ENCODE assay signal across 8 mouse cellular contexts in the genomic region with DNA sequence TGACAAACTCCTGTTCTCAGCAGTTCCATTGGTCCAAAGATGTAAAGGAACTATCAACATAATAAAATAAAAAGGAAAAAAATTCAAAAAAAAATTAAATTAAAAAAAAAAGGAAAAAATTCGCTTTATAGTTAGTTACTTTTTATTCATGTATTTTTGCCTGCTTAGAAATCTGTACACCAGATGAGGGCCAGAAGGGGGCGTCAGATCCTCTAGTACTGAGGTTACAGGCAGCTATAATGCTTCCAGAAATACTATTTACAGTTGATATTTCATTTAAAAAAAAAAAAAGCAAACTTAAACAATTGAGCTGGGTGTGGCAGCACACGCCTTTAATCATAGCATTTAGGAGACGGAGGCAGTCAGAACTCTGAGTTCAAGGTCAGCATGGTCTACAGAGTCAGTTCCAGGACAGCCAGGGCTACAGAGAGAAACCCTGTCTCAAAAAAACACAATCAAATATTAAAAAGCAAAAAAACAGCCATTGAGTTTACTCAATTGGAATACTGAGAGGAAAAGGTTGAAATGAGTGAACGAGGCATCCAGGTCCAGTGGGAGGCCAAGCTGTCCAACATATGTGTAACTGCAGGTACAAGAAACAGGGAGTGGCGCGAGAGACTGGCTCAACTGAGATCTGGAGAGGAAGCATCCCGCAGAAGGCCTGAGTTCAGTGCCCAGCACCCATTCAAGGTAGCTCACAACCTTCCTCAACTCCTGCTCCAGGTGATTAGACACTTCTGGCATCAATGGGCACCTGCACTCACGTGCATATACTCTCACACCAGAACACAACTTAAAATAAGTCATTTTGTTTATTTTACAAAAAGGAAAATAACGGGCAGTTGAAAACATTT. TPM values are rescaled to one million over a fixed set of nuclear protein-coding genes. Genes with fewer than 3 reads are reported as not detected.
DNase-seq lines count a peak whose midpoint lies in the region; ATAC-seq and TF ChIP-seq lines count a peak whose summit lies in the region.

No protein-coding gene starts in this region.

- peaks cover 3% of the 10 kb centered on the region; the same call in 1 of the 2 replicates for H3K36me3 ChIP-seq in forebrain, embryonic 11.5 days (ENCODE audit: control insufficient read depth, insufficient read depth, low read length)
- peaks cover 20% of the 10 kb centered on the region for H3K36me3 ChIP-seq in kidney, adult 2 months (ENCODE audit: control insufficient read depth, insufficient read depth, low read length)
- H3K36me3 ChIP-seq in neural tube, embryonic 13.5 days, result peaks cover 25% of the 10 kb centered on the region

- H3K27me3 ChIP-seq in forebrain, embryonic 11.5 days (ENCODE audit: control insufficient read depth, insufficient read depth, low read length), result no peaks in the 10 kb centered on the region
- no peaks in the 10 kb centered on the region for H3K27me3 ChIP-seq in kidney, adult 2 months (replicated peaks; ENCODE audit: control insufficient read depth, insufficient read depth, low read length)
- no peaks in the 10 kb centered on the region for H3K27me3 ChIP-seq in neural tube, embryonic 13.5 days

- ATAC-seq in forebrain, embryonic 11.5 days (replicated peaks; ENCODE audit: low FRiP score), result no peak
- no peak for ATAC-seq in neural tube, embryonic 13.5 days (ENCODE audit: low read depth)

- H3K4me1 ChIP-seq in bone marrow, adult 2 months (ENCODE audit: control insufficient read depth, insufficient read depth, low read length), result peaks cover 4% of the 10 kb centered on the region; the same call in 1 of the 2 replicates
- H3K4me1 ChIP-seq in forebrain, embryonic 11.5 days (replicated peaks; ENCODE audit: control insufficient read depth, insufficient read depth, low read length), result 0 out of 2 replicates have a peak, but pooled peaks cover 2% of the 10 kb centered on the region
- H3K4me1 ChIP-seq in kidney, adult 2 months (ENCODE audit: control insufficient read depth, insufficient read depth, low read length), result peaks cover 30% of the 10 kb centered on the region
- peaks cover 16% of the 10 kb centered on the region for H3K4me1 ChIP-seq in neural tube, embryonic 13.5 days (replicated peaks)

- H3K4me2 ChIP-seq in forebrain, embryonic 11.5 days (ENCODE audit: low read depth, low read length, severe bottlenecking), result peak overlapping the region; percentile 92; the same call in 1 of the 2 replicates
- peak overlapping the region; percentile 93 for H3K4me2 ChIP-seq in neural tube, embryonic 13.5 days

- H3K27ac ChIP-seq in bone marrow, adult 2 months (ENCODE audit: control insufficient read depth, insufficient read depth, low read depth, low read length, poor library complexity), result peak overlapping the region; percentile 59; the same call in 1 of the 2 replicates
- no peak overlapping the region for H3K27ac ChIP-seq in forebrain, embryonic 11.5 days (ENCODE audit: low read depth, low read length)
- H3K27ac ChIP-seq in kidney, adult 2 months (ENCODE audit: insufficient read depth, low read depth, low read length), result peak overlapping the region; percentile 98
- no peak overlapping the region for H3K27ac ChIP-seq in neural tube, embryonic 13.5 days (replicated peaks)

- TF ChIP-seq CTCF in bone marrow, adult 2 months (IDR thresholded peaks at IDR 0.05; ENCODE audit: control insufficient read depth, insufficient read depth, low read length), result no peak
- TF ChIP-seq CTCF in kidney, adult 2 months (conservative IDR thresholded peaks at IDR 0.05; ENCODE audit: insufficient read depth, insufficient read length, low read depth, low read length), result 0 out of 2 replicates have a peak, but pooled peaks have one; percentile 17

- DNase-seq in embryo, embryonic 10 days (ENCODE audit: low spot score), result peak; percentile 26
- no peak for DNase-seq in embryo, embryonic 9.5 days (ENCODE audit: extremely low spot score)
- no peak for DNase-seq in forebrain, embryonic 11.5 days (ENCODE audit: low spot score)
- DNase-seq in kidney, adult 2 months, result peak; percentile 60
- DNase-seq in liver, result peak; percentile 75
- DNase-seq in thymus, postnatal 36 days, result peak; percentile 30 to 34

- WGBS in bone marrow, adult 2 months, result 53% methylated on average over 10 of the region's 10 CpGs
- WGBS in forebrain, embryonic 11.5 days, result 64% methylated on average over 10 of the region's 10 CpGs
- WGBS in kidney, adult 2 months, result 53% methylated on average over 10 of the region's 10 CpGs
- 66% methylated on average over 10 of the region's 10 CpGs for WGBS in neural tube, embryonic 13.5 days

- no peak overlapping the region for H3K9ac ChIP-seq in forebrain, embryonic 11.5 days (ENCODE audit: low read length)
- peak overlapping the region; percentile 94 for H3K9ac ChIP-seq in neural tube, embryonic 13.5 days

- TF ChIP-seq POLR2A in bone marrow, adult 2 months (IDR thresholded peaks at IDR 0.05; ENCODE audit: borderline replicate concordance, control insufficient read depth, low read depth, low read length), result no peak
- no peak for TF ChIP-seq POLR2A in kidney, adult 2 months (IDR thresholded peaks at IDR 0.05; ENCODE audit: low read depth, low read length)

- no peaks in the 10 kb centered on the region for H3K9me3 ChIP-seq in forebrain, embryonic 11.5 days (ENCODE audit: control insufficient read depth, low read length)
- H3K9me3 ChIP-seq in neural tube, embryonic 13.5 days, result no peaks in the 10 kb centered on the region

- H3K4me3 ChIP-seq in bone marrow, adult 2 months (replicated peaks; ENCODE audit: control insufficient read depth, low read depth, low read length), result peak overlapping the region; percentile 68
- H3K4me3 ChIP-seq in forebrain, embryonic 11.5 days (ENCODE audit: low read depth, low read length), result no peak overlapping the region; the same call in 1 of the 2 replicates
- H3K4me3 ChIP-seq in kidney, adult 2 months (ENCODE audit: insufficient read depth, low read depth, low read length), result peak overlapping the region; percentile 96
- peak overlapping the region; percentile 74 for H3K4me3 ChIP-seq in neural tube, embryonic 13.5 days

RNA-seq across cellular contexts. Expression of a gene that starts 2.1 kb away (rescaled TPM):
- polyA plus RNA-seq in bone marrow, adult 2 months (2011; ENCODE audit: insufficient read depth, insufficient read length, low replicate concordance, missing spikeins), result 29.6 and 39.4 TPM in 2 replicates
- polyA plus RNA-seq in forebrain, embryonic 11.5 days (2014; fragmentation: Nextera tagmentation; extraction: Ambion mirVana), result 43.3 and 45.7 TPM in 2 replicates
- polyA plus RNA-seq in kidney, adult 2 months (2012; rRNA removed), result 170 and 255 TPM in 2 replicates
- 81.4 and 86.7 TPM in 2 replicates for polyA plus RNA-seq in neural tube, embryonic 13.5 days (2015; fragmentation: Nextera tagmentation; extraction: Ambion mirVana)

RNA-seq across cellular contexts. Expression of a gene that starts 16.4 kb away (rescaled TPM):
- polyA plus RNA-seq in bone marrow, adult 2 months (2011; ENCODE audit: insufficient read depth, insufficient read length, low replicate concordance, missing spikeins), result 2.3 TPM in 1 of 2 replicates, not detected in the other
- polyA plus RNA-seq in forebrain, embryonic 11.5 days (2014; fragmentation: Nextera tagmentation; extraction: Ambion mirVana), result not detected in 2 replicates
- 0.25 and 0.33 TPM in 2 replicates for polyA plus RNA-seq in kidney, adult 2 months (2012; rRNA removed)
- polyA plus RNA-seq in neural tube, embryonic 13.5 days (2015; fragmentation: Nextera tagmentation; extraction: Ambion mirVana), result 0.59 and 0.92 TPM in 2 replicates

RNA-seq across cellular contexts. Expression of a gene that starts 31.4 kb away (rescaled TPM):
- 0.29 and 0.45 TPM in 2 replicates for polyA plus RNA-seq in bone marrow, adult 2 months (2011; ENCODE audit: insufficient read depth, insufficient read length, low replicate concordance, missing spikeins)
- polyA plus RNA-seq in forebrain, embryonic 11.5 days (2014; fragmentation: Nextera tagmentation; extraction: Ambion mirVana), result 0.21 and 0.32 TPM in 2 replicates
- 0.14 and 0.18 TPM in 2 replicates for polyA plus RNA-seq in kidney, adult 2 months (2012; rRNA removed)
- polyA plus RNA-seq in neural tube, embryonic 13.5 days (2015; fragmentation: Nextera tagmentation; extraction: Ambion mirVana), result 0.11 TPM in 2 replicates

RNA-seq across cellular contexts. Expression of a gene that starts 32.1 kb away (rescaled TPM):
- polyA plus RNA-seq in bone marrow, adult 2 months (2011; ENCODE audit: insufficient read depth, insufficient read length, low replicate concordance, missing spikeins), result 12.8 and 20.7 TPM in 2 replicates
- polyA plus RNA-seq in forebrain, embryonic 11.5 days (2014; fragmentation: Nextera tagmentation; extraction: Ambion mirVana), result 30.5 and 35.9 TPM in 2 replicates
- 18.3 and 19.1 TPM in 2 replicates for polyA plus RNA-seq in kidney, adult 2 months (2012; rRNA removed)
- polyA plus RNA-seq in neural tube, embryonic 13.5 days (2015; fragmentation: Nextera tagmentation; extraction: Ambion mirVana), result 16.4 and 21.9 TPM in 2 replicates

Comparison
In these comparisons a context has a peak if more than half of its experiments do, and no peak if none do; other contexts are left out.
1. DNase-seq: peak in embryo, embryonic 10 days (single experiment), kidney, adult 2 months (single experiment), liver (single experiment) and thymus, postnatal 36 days (2 of 2); none in embryo, embryonic 9.5 days (single experiment) and forebrain, embryonic 11.5 days (single experiment).
2. H3K27ac ChIP-seq: peak in bone marrow, adult 2 months (single experiment) and kidney, adult 2 months (single experiment); none in forebrain, embryonic 11.5 days (single experiment) and neural tube, embryonic 13.5 days (single experiment).